ENCODE assay signal across 10 mouse cellular contexts in genomic region chr7:113767546-113767945, GRCm38 (mm10). TPM values are rescaled to one million over a fixed set of nuclear protein-coding genes. Genes with fewer than 3 reads are reported as not detected.
DNase-seq lines count a peak whose midpoint lies in the region; ATAC-seq and TF ChIP-seq lines count a peak whose summit lies in the region.
"Had no signal": no experiment of that assay in that cellular context is flagged by ENCODE, and none has a peak within 500 bp of the region (broad histone marks: within the 10 kb centered on the region; RNA-seq: fewer than 3 reads in every experiment).

No protein-coding gene starts in this region.

- WGBS in kidney, adult 2 months, result 40% methylated on average over 6 of the region's 6 CpGs
- 32% methylated on average over 6 of the region's 6 CpGs for WGBS in kidney, embryonic 14.5 days
- WGBS in embryonic facial prominence, embryonic 13.5 days, result 19% methylated on average over 6 of the region's 6 CpGs
- WGBS in heart, embryonic 14.5 days, result 17% methylated on average over 6 of the region's 6 CpGs
- WGBS in midbrain, embryonic 13.5 days, result 14% methylated on average over 6 of the region's 6 CpGs

- no peaks in the 10 kb centered on the region for H3K36me3 ChIP-seq in kidney, adult 2 months (ENCODE audit: control insufficient read depth, insufficient read depth, low read length)
- no peaks in the 10 kb centered on the region for H3K36me3 ChIP-seq in kidney, embryonic 14.5 days (ENCODE audit: control insufficient read depth, insufficient read depth, low read length)
- no peaks in the 10 kb centered on the region for H3K36me3 ChIP-seq in embryonic facial prominence, embryonic 13.5 days
- H3K36me3 ChIP-seq in heart, embryonic 14.5 days (ENCODE audit: control insufficient read depth, insufficient read depth, low read length), result 0 out of 2 replicates have a peak, but pooled peaks cover 2% of the 10 kb centered on the region
- H3K36me3 ChIP-seq in midbrain, embryonic 13.5 days, result no peaks in the 10 kb centered on the region

- DNase-seq in kidney, adult 2 months, result peak; percentile 13
- DNase-seq in cerebellum, postnatal 4 days (ENCODE audit: low spot score in 2 of 2), result no peak
- DNase-seq in right cerebral cortex, postnatal 10 days (ENCODE audit: low spot score in 2 of 2), result no peak
- no peak for DNase-seq in adrenal gland, postnatal 4 days (ENCODE audit: low spot score in 2 of 2)

- no peak for TF ChIP-seq POLR2A in kidney, adult 2 months (IDR thresholded peaks at IDR 0.05; ENCODE audit: low read depth, low read length)

- peak overlapping the region; percentile 59; the same call in 1 of the 2 replicates for H3K27ac ChIP-seq in kidney, adult 2 months (ENCODE audit: insufficient read depth, low read depth, low read length)
- H3K27ac ChIP-seq in kidney, embryonic 14.5 days (ENCODE audit: low read depth, low read length), result no peak overlapping the region
- H3K27ac ChIP-seq in embryonic facial prominence, embryonic 13.5 days, result no peak overlapping the region
- peak overlapping the region in 1 of 2 experiments; percentile 88; a peak in 2 of 4 replicates for H3K27ac ChIP-seq in heart, embryonic 14.5 days (replicated peaks in 1 of 2; ENCODE audit: control insufficient read depth in 1 of 2, insufficient read depth in 1 of 2, low read depth in 2 of 2, low read length in 2 of 2)
- H3K27ac ChIP-seq in midbrain, embryonic 13.5 days, result no peak overlapping the region
- H3K27ac ChIP-seq: liver, embryonic 14.5 days had no signal

- no peak overlapping the region for H3K4me2 ChIP-seq in kidney, embryonic 14.5 days (replicated peaks; ENCODE audit: low read depth, low read length)
- peak overlapping the region; percentile 91 for H3K4me2 ChIP-seq in embryonic facial prominence, embryonic 13.5 days
- H3K4me2 ChIP-seq in heart, embryonic 14.5 days (ENCODE audit: low read length), result peak overlapping the region; percentile 84
- peak overlapping the region; percentile 100 for H3K4me2 ChIP-seq in midbrain, embryonic 13.5 days (replicated peaks)

- TF ChIP-seq CTCF in kidney, adult 2 months (conservative IDR thresholded peaks at IDR 0.05; ENCODE audit: insufficient read depth, insufficient read length, low read depth, low read length), result no peak

- 0 out of 2 replicates have a peak overlapping the region, but pooled peaks have one; percentile 5 for H3K4me3 ChIP-seq in kidney, adult 2 months (ENCODE audit: insufficient read depth, low read depth, low read length)
- no peak overlapping the region for H3K4me3 ChIP-seq in kidney, embryonic 14.5 days (ENCODE audit: low read length)
- peak overlapping the region; percentile 51 for H3K4me3 ChIP-seq in embryonic facial prominence, embryonic 13.5 days
- peak overlapping the region; percentile 66 to 93 for H3K4me3 ChIP-seq in heart, embryonic 14.5 days (ENCODE audit: control insufficient read depth in 1 of 2, insufficient read depth in 1 of 2, low read depth in 1 of 2, low read length in 2 of 2)
- peak overlapping the region; percentile 60 for H3K4me3 ChIP-seq in midbrain, embryonic 13.5 days (replicated peaks)

- no peak for ATAC-seq in kidney, embryonic 14.5 days (ENCODE audit: low FRiP score, low TSS enrichment)
- ATAC-seq in embryonic facial prominence, embryonic 13.5 days (ENCODE audit: insufficient number of reproducible peaks, insufficient read depth, low FRiP score, low TSS enrichment, low read depth), result no peak
- ATAC-seq in heart, embryonic 14.5 days (ENCODE audit: insufficient number of reproducible peaks, insufficient read depth, low FRiP score, low read depth), result no peak
- no peak for ATAC-seq in midbrain, embryonic 13.5 days
- ATAC-seq: CD4-positive, CD25-positive, alpha-beta regulatory T cell, adult 4 months had no signal

- peaks cover 9% of the 10 kb centered on the region for H3K9me3 ChIP-seq in kidney, embryonic 14.5 days (ENCODE audit: control insufficient read depth, low read length)
- peaks cover 7% of the 10 kb centered on the region; the same call in 1 of the 2 replicates for H3K9me3 ChIP-seq in embryonic facial prominence, embryonic 13.5 days
- peaks cover 7% of the 10 kb centered on the region; the same call in 1 of the 2 replicates for H3K9me3 ChIP-seq in heart, embryonic 14.5 days (ENCODE audit: control insufficient read depth, low read length)
- H3K9me3 ChIP-seq in midbrain, embryonic 13.5 days, result peaks cover 4% of the 10 kb centered on the region; the same call in 1 of the 2 replicates

- 0 out of 2 replicates have a peak, but pooled peaks cover 5% of the 10 kb centered on the region for H3K4me1 ChIP-seq in kidney, adult 2 months (ENCODE audit: control insufficient read depth, insufficient read depth, low read length)
- no peaks in the 10 kb centered on the region for H3K4me1 ChIP-seq in kidney, embryonic 14.5 days (ENCODE audit: control insufficient read depth, insufficient read depth, low read length)
- H3K4me1 ChIP-seq in embryonic facial prominence, embryonic 13.5 days, result peaks cover 27% of the 10 kb centered on the region
- peaks cover 22 to 38% of the 10 kb centered on the region in 2 experiments for H3K4me1 ChIP-seq in heart, embryonic 14.5 days (ENCODE audit: control insufficient read depth in 2 of 2, insufficient read depth in 2 of 2, low read length in 2 of 2)
- peaks cover 42% of the 10 kb centered on the region for H3K4me1 ChIP-seq in midbrain, embryonic 13.5 days (replicated peaks)

- peaks cover 2% of the 10 kb centered on the region; the same call in 1 of the 2 replicates for H3K27me3 ChIP-seq in kidney, adult 2 months (replicated peaks; ENCODE audit: control insufficient read depth, insufficient read depth, low read length)
- H3K27me3 ChIP-seq in kidney, embryonic 14.5 days (ENCODE audit: control insufficient read depth, insufficient read depth, low read length), result peaks cover 15% of the 10 kb centered on the region
- peaks cover 58% of the 10 kb centered on the region for H3K27me3 ChIP-seq in embryonic facial prominence, embryonic 13.5 days
- H3K27me3 ChIP-seq in heart, embryonic 14.5 days (ENCODE audit: control insufficient read depth, insufficient read depth, low read length), result no peaks in the 10 kb centered on the region
- peaks cover 43% of the 10 kb centered on the region for H3K27me3 ChIP-seq in midbrain, embryonic 13.5 days

- H3K9ac ChIP-seq in kidney, embryonic 14.5 days (ENCODE audit: low read depth, low read length), result no peak overlapping the region
- peak overlapping the region; percentile 36; the same call in 1 of the 2 replicates for H3K9ac ChIP-seq in embryonic facial prominence, embryonic 13.5 days
- H3K9ac ChIP-seq in heart, embryonic 14.5 days (ENCODE audit: low read length), result peak overlapping the region; percentile 83
- H3K9ac ChIP-seq in midbrain, embryonic 13.5 days (replicated peaks), result no peak overlapping the region
- H3K9ac ChIP-seq: liver, embryonic 14.5 days had no signal

RNA-seq across cellular contexts. Expression of gene Spon1, which starts 1.7 kb away (rescaled TPM):
- 20.1 and 20.2 TPM in 2 replicates for polyA plus RNA-seq in kidney, adult 2 months (2012; rRNA removed)
- 5.8 and 8.5 TPM in 2 replicates for polyA plus RNA-seq in kidney, embryonic 14.5 days (2014; fragmentation: Nextera tagmentation; extraction: Ambion mirVana)
- polyA plus RNA-seq in embryonic facial prominence, embryonic 13.5 days (2015; fragmentation: Nextera tagmentation; extraction: Ambion mirVana), result 30.4 and 32.1 TPM in 2 replicates
- 76.2 and 79.7 TPM in 2 replicates for polyA plus RNA-seq in heart, embryonic 14.5 days (2014; fragmentation: Nextera tagmentation; extraction: Ambion mirVana)
- polyA plus RNA-seq in midbrain, embryonic 13.5 days (2015; fragmentation: Nextera tagmentation; extraction: Ambion mirVana), result 33.5 and 62.4 TPM in 2 replicates
- 10 to 100 TPM; 14.9 to 16.3 TPM for total RNA-seq in adrenal gland, postnatal 4 days (2021)

Comparison
In these comparisons a context has a peak if more than half of its experiments do, and no peak if none do; other contexts are left out.
1. H3K9ac ChIP-seq: peak in embryonic facial prominence, embryonic 13.5 days (single experiment) and heart, embryonic 14.5 days (single experiment); none in kidney, embryonic 14.5 days (single experiment) and midbrain, embryonic 13.5 days (single experiment).